Mouse (Mus musculus) C2C12 (cell line): Measurements from ENCODE around the gene Mok. TPM values are rescaled to one million over a fixed set of nuclear protein-coding genes. Genes with fewer than 3 reads are reported as not detected.

Experiments used
- H3K27me3 ChIP-seq: one replicate; pipeline ENCODE4 v1.6.1; 2011; ENCODE audit not compliant: control insufficient read depth, insufficient read depth, insufficient read length
- H3K36me3 ChIP-seq: one replicate; pipeline ENCODE4 v1.6.1; 2011; ENCODE audit not compliant: control insufficient read depth, insufficient read depth
- H3K4me3 ChIP-seq: one replicate; pipeline ENCODE4 v1.5.1; 2011; ENCODE audit warnings: mild to moderate bottlenecking, control low read depth; ENCODE audit not compliant: poor library complexity, insufficient read depth, severe bottlenecking
- H3K79me2 ChIP-seq: one replicate; pipeline ENCODE4 v1.6.1; 2011; ENCODE audit not compliant: control insufficient read depth, insufficient read depth
- H3K79me3 ChIP-seq: one replicate; pipeline ENCODE4 v1.6.1; 2011; ENCODE audit warnings: low read depth, control low read depth
- H3ac ChIP-seq: one replicate; pipeline ENCODE3; 2011; ENCODE audit warnings: low read depth; ENCODE audit not compliant: control insufficient read depth, insufficient read length
- CEBPB ChIP-seq: IDR thresholded peaks from one replicate; pipeline ENCODE4 v1.6.1; 2011; ENCODE audit warnings: low read depth, mild to moderate bottlenecking, control low read depth, moderate library complexity
- CTCF ChIP-seq: IDR thresholded peaks from one replicate; pipeline ENCODE4 v1.5.1; 2011; ENCODE audit not compliant: control insufficient read depth, insufficient read depth, insufficient read length
- FOSL1 ChIP-seq: IDR thresholded peaks from one replicate; pipeline ENCODE4 v1.8.0; 2011; ENCODE audit warnings: mild to moderate bottlenecking, low read length; ENCODE audit not compliant: poor library complexity, insufficient read depth, severe bottlenecking
- MAX ChIP-seq: IDR thresholded peaks from one replicate; pipeline ENCODE4 v1.6.1; 2011; ENCODE audit warnings: mild to moderate bottlenecking, control low read depth
- MYOD1 ChIP-seq: IDR thresholded peaks from one replicate; pipeline ENCODE4 v1.6.1; 2011; ENCODE audit warnings: low read depth; ENCODE audit not compliant: control insufficient read depth, insufficient read length
- MYOG ChIP-seq: IDR thresholded peaks from one replicate; pipeline ENCODE4 v1.6.1; 2011; ENCODE audit not compliant: control insufficient read depth, insufficient read length; ENCODE audit errors: extremely low read depth
- USF1 ChIP-seq: IDR thresholded peaks from one replicate; pipeline ENCODE4 v1.6.1; 2011; ENCODE audit warnings: low read depth, mild to moderate bottlenecking, control low read depth, moderate library complexity
- long read RNA-seq, 2 experiments: library from polyadenylated mRNA; unstranded; transcript quantifications; one replicate each; pipeline ENCODE4 v2.0.0; 2019 to 2020
- polyA plus RNA-seq: library from polyadenylated mRNA; unstranded; fragments of >200 nt; fragmentation: generic; extraction: Trizol; gene quantifications from one replicate; pipeline ENCODE4 v1.2.1, GENCODE M21; 2012; ENCODE audit warnings: missing spikeins

Gene Mok
- 2.0 TPM for polyA plus RNA-seq
- long read RNA-seq, experiment 1, partial matches to known transcripts = 0 of 8 reads
- long read RNA-seq, experiment 1, other reads (novel, unspliced or antisense) = 8 of 8 reads
- long read RNA-seq, experiment 2, partial matches to known transcripts = 1 of 9 reads
- long read RNA-seq, experiment 2, other reads (novel, unspliced or antisense) = 7 of 9 reads

DNA sequence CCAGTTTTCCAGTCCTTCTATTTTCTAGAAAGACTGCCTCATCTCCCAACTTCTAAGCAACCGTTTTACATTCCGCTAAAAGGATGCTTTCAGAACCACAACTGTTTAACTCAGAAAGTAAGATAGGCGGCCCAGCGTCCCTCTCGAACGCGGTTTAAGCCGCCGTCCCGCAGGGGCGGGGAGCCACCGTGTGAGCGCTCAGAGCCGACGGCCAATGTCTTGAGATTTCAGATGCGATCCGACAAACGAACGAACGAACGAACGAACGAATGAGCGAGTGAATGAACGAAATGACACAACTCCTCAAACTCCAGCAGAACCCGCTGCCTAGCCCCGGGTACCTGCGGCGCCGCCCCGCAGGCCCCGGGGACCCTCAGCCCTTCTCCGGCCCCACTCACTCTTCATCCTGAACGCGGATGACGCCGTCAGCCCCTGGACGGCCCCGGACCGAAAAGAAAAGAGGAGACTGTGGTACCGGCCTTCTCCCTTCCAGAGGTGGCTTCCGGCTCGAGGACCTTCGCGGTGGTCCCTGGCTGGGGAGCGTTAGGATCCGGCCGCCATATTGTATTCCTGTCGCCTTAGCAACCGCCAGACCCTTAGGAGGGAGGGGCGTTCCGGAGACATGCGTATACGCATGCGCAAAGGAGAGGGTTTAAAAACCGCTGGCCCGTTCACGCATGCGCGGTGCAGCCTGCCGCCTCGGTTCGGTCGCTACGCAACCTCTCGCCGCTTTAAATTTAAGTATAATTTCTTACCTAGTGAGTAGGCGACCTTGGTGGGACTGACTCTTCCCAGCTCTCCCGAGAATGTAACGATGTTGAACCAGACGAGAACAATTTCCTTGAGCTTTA is at the start of gene Mok:
TSS of gene Mok (minus strand) at position 592 of the 851 bp plus-strand sequence.
- no peaks in the 10 kb centered on the region for H3K79me2 ChIP-seq
- peak within 1 kb of the TSS; percentile 82 for H3K4me3 ChIP-seq
- H3ac ChIP-seq = peak within 1 kb of the TSS; percentile 46
- no peaks in the 10 kb centered on the region for H3K27me3 ChIP-seq
- no peak for TF ChIP-seq CTCF
- no peak for TF ChIP-seq MYOD1
- no peak for TF ChIP-seq USF1
- TF ChIP-seq MYOG = no peak
- no peak for TF ChIP-seq CEBPB
- no peak for TF ChIP-seq FOSL1
- no peak for TF ChIP-seq MAX
- H3K36me3 ChIP-seq = no peaks in the 10 kb centered on the region
- H3K79me3 ChIP-seq = no peaks in the 10 kb centered on the region

- Histone ChIP-seq H3K4me3 (peak within 1 kb of the TSS; percentile 79), H3K79me3 (peaks cover 47% of the 10 kb centered on the region), H3K79me2 (peaks cover 94% of the 10 kb centered on the region), H3ac (peak within 1 kb of the TSS; percentile 99), H3K36me3 (no peaks in the 10 kb centered on the region), H3K27me3 (no peaks in the 10 kb centered on the region)
- no peak for TF ChIP-seq CTCF
- TF ChIP-seq MAX = peak; percentile 15
- TF ChIP-seq CEBPB = no peak
- no peak for TF ChIP-seq USF1
- TF ChIP-seq FOSL1 = no peak
- TF ChIP-seq MYOD1 = no peak
These were observed 48.6 kb upstream of the Mok start, which contains the start of the genes Cinp and Tecpr2 for GRCm38 (mm10) chr12:110889036-110890020. Gene Cinp (minus strand): TSS chr12:110889145. Gene Tecpr2 (plus strand): TSS chr12:110889264.

GRCm38 (mm10) chr12:110888606-110889005 is 47.9 kb upstream of the Mok start:
- Histone ChIP-seq H3K79me3 (peaks cover 45% of the 10 kb centered on the region), H3K4me3 (peak overlapping the region; percentile 79), H3K27me3 (no peaks in the 10 kb centered on the region), H3ac (peak overlapping the region; percentile 99), H3K36me3 (peaks cover 3% of the 10 kb centered on the region), H3K79me2 (peaks cover 87% of the 10 kb centered on the region)
- TF ChIP-seq MYOG = no peak

DNA sequence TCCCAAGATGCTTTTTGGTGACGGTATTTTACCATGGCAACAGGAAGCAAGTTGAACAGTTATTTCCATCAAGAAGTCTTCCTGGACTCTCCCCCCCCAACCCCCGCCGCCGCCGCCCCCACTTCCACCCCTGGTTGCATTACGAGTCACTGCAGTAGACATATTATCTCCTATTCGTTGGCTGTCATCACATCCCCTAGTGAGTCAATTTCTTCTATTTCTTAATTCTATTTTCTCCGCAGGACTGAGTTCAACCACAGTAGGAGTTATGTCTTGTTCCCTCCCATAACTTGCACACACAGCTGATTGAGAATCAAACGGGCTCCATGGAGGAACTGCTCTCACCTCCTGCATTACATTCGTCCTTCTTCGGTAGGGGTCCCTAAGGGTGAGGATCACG is 47.4 kb upstream of the Mok start:
- Histone ChIP-seq H3K4me3 (peak overlapping the region; percentile 79), H3K79me3 (peaks cover 45% of the 10 kb centered on the region), H3K36me3 (peaks cover 3% of the 10 kb centered on the region), H3K79me2 (peaks cover 82% of the 10 kb centered on the region), H3ac (peak overlapping the region; percentile 99), H3K27me3 (no peaks in the 10 kb centered on the region)
- no peak for TF ChIP-seq USF1
- TF ChIP-seq MAX = no peak
- TF ChIP-seq CTCF = no peak
- TF ChIP-seq CEBPB = no peak
- no peak for TF ChIP-seq MYOD1
- TF ChIP-seq MYOG = no peak
- no peak for TF ChIP-seq FOSL1

DNA sequence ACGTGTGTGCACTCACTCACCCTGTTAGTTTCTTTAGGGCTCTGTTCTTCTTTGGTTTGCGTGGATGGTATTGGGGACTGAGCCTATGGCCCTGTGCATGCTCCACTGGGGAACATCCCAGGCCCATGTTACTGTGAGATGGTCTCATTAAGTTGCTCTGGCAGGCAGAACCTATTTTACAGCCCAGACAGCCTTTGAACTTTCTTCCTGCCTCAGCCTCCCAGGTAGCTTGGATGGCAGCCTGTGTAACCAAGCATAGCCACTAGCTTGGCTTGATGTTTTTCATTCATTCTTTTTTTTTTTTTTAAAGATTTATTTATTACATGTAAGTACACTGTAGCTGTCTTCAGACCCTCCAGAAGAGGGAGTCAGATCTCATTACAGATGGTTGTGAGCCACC is 44.5 kb upstream of the Mok start:
- peaks cover 54% of the 10 kb centered on the region for H3K79me2 ChIP-seq

More for the DNA sequence above, 44.5 kb upstream of the Mok start:
- Histone ChIP-seq H3K4me3 (no peak overlapping the region), H3K79me3 (peaks cover 38% of the 10 kb centered on the region), H3K27me3 (no peaks in the 10 kb centered on the region), H3ac (no peak overlapping the region), H3K36me3 (peaks cover 15% of the 10 kb centered on the region)
- no peak for TF ChIP-seq MYOD1
- TF ChIP-seq CEBPB = no peak
- TF ChIP-seq MYOG = no peak
- no peak for TF ChIP-seq USF1
- no peak for TF ChIP-seq FOSL1
- no peak for TF ChIP-seq CTCF
